Mouse (Mus musculus): ENCODE data around the gene Tmem202. TPM values are rescaled to one million over a fixed set of nuclear protein-coding genes. Genes with fewer than 3 reads are reported as not detected.

The Tmem202 gene
- 0.36 and 0.64 TPM in 2 replicates for polyA plus RNA-seq (2012; rRNA removed)

GRCm38 (mm10) chr9:59539441-59540137, at the start of gene Tmem202, which contains the start of gene Hexa:
Gene Tmem202 (minus strand): TSS chr9:59539847.
Gene Hexa (plus strand): TSS chr9:59539540.
- WGBS = under 1% methylated on average over 55 of the region's 55 CpGs
- TF ChIP-seq POLR2A (IDR thresholded peaks at IDR 0.05; ENCODE audit: borderline replicate concordance, extremely low read depth, low read depth, low read length) (peak; percentile 73), CTCF (IDR thresholded peaks at IDR 0.05; ENCODE audit: insufficient read depth, low read length) (no peak)
- DNase-seq = peak; percentile 78
- Histone ChIP-seq H3K4me3 (replicated peaks; ENCODE audit: extremely low read depth, low read depth, low read length) (peak within 1 kb of the TSS; percentile 84), H3K4me1 (ENCODE audit: control insufficient read depth, insufficient read depth, low read length) (peaks cover 14% of the 10 kb centered on the region; the same call in 1 of the 2 replicates)

GRCm38 (mm10) chr9:59588710-59589671, 49.3 kb upstream of the Tmem202 start:
- WGBS = 37% methylated on average over 12 of the region's 12 CpGs
- no peak overlapping the region for H3K4me3 ChIP-seq (replicated peaks; ENCODE audit: extremely low read depth, low read depth, low read length)
- TF ChIP-seq CTCF (IDR thresholded peaks at IDR 0.05; ENCODE audit: insufficient read depth, low read length) (no peak), POLR2A (IDR thresholded peaks at IDR 0.05; ENCODE audit: borderline replicate concordance, extremely low read depth, low read depth, low read length) (no peak)
- H3K4me1 ChIP-seq (ENCODE audit: control insufficient read depth, insufficient read depth, low read length) = no peaks in the 10 kb centered on the region
- no peak for DNase-seq

- DNase-seq = no peak
- no peaks in the 10 kb centered on the region for H3K4me1 ChIP-seq (ENCODE audit: control insufficient read depth, insufficient read depth, low read length)
- WGBS = 63% methylated on average over 5 of the region's 5 CpGs
- no peak for TF ChIP-seq CTCF (IDR thresholded peaks at IDR 0.05; ENCODE audit: insufficient read depth, low read length)
- TF ChIP-seq POLR2A (IDR thresholded peaks at IDR 0.05; ENCODE audit: borderline replicate concordance, extremely low read depth, low read depth, low read length) = no peak
- H3K4me3 ChIP-seq (replicated peaks; ENCODE audit: extremely low read depth, low read depth, low read length) = no peak overlapping the region
Measured at GRCm38 (mm10) chr9:59588252-59588651, 48.6 kb upstream of the Tmem202 start.

- TF ChIP-seq POLR2A (IDR thresholded peaks at IDR 0.05; ENCODE audit: borderline replicate concordance, extremely low read depth, low read depth, low read length) = no peak
- TF ChIP-seq CTCF (IDR thresholded peaks at IDR 0.05; ENCODE audit: insufficient read depth, low read length) = peak; percentile 75
Measured at GRCm38 (mm10) chr9:59584871-59585308, 45.2 kb upstream of the Tmem202 start.

GRCm38 (mm10) chr9:59578505-59578867, 38.8 kb upstream of the Tmem202 start:
- no peak overlapping the region for H3K4me3 ChIP-seq (replicated peaks; ENCODE audit: extremely low read depth, low read depth, low read length)
- 1% methylated on average over 20 of the region's 20 CpGs for WGBS
- TF ChIP-seq POLR2A (IDR thresholded peaks at IDR 0.05; ENCODE audit: borderline replicate concordance, extremely low read depth, low read depth, low read length) = no peak
- no peak for TF ChIP-seq CTCF (IDR thresholded peaks at IDR 0.05; ENCODE audit: insufficient read depth, low read length)

More at GRCm38 (mm10) chr9:59584871-59585308, 45.2 kb upstream of the Tmem202 start:
- Histone ChIP-seq H3K4me3 (replicated peaks; ENCODE audit: extremely low read depth, low read depth, low read length) (peak overlapping the region; percentile 21), H3K4me1 (ENCODE audit: control insufficient read depth, insufficient read depth, low read length) (no peaks in the 10 kb centered on the region)
- WGBS = 4% methylated on average over 13 of the region's 13 CpGs
- peak; percentile 49 for DNase-seq

GRCm38 (mm10) chr9:59577844-59578504, 38.3 kb upstream of the Tmem202 start, which contains the start of gene Celf6:
Gene Celf6 (plus strand): TSS chr9:59577917.
- Histone ChIP-seq H3K4me3 (replicated peaks; ENCODE audit: extremely low read depth, low read depth, low read length) (peak within 1 kb of the TSS; percentile 58), H3K4me1 (ENCODE audit: control insufficient read depth, insufficient read depth, low read length) (peaks cover 8% of the 10 kb centered on the region)
- TF ChIP-seq CTCF (IDR thresholded peaks at IDR 0.05; ENCODE audit: insufficient read depth, low read length) (no peak), POLR2A (IDR thresholded peaks at IDR 0.05; ENCODE audit: borderline replicate concordance, extremely low read depth, low read depth, low read length) (no peak)
- WGBS = 2% methylated on average over 58 of the region's 61 CpGs
- DNase-seq = peak; percentile 74

More at GRCm38 (mm10) chr9:59578505-59578867, 38.8 kb upstream of the Tmem202 start:
- H3K4me1 ChIP-seq (ENCODE audit: control insufficient read depth, insufficient read depth, low read length) = peaks cover 8% of the 10 kb centered on the region
- no peak for DNase-seq

- 9% methylated on average over 13 of the region's 13 CpGs for WGBS
- no peak for DNase-seq
- Histone ChIP-seq H3K4me3 (replicated peaks; ENCODE audit: extremely low read depth, low read depth, low read length) (peak overlapping the region; percentile 58), H3K4me1 (ENCODE audit: control insufficient read depth, insufficient read depth, low read length) (peaks cover 8% of the 10 kb centered on the region)
- TF ChIP-seq CTCF (IDR thresholded peaks at IDR 0.05; ENCODE audit: insufficient read depth, low read length) (no peak), POLR2A (IDR thresholded peaks at IDR 0.05; ENCODE audit: borderline replicate concordance, extremely low read depth, low read depth, low read length) (no peak)
Measured at GRCm38 (mm10) chr9:59577401-59577800, 37.8 kb upstream of the Tmem202 start.

GRCm38 (mm10) chr9:59571852-59572251, 32.2 kb upstream of the Tmem202 start:
- TF ChIP-seq CTCF (IDR thresholded peaks at IDR 0.05; ENCODE audit: insufficient read depth, low read length) (no peak), POLR2A (IDR thresholded peaks at IDR 0.05; ENCODE audit: borderline replicate concordance, extremely low read depth, low read depth, low read length) (no peak)
- DNase-seq = no peak
- H3K4me3 ChIP-seq (replicated peaks; ENCODE audit: extremely low read depth, low read depth, low read length) = no peak overlapping the region
- no peaks in the 10 kb centered on the region for H3K4me1 ChIP-seq (ENCODE audit: control insufficient read depth, insufficient read depth, low read length)
- 60% methylated on average over 2 of the region's 2 CpGs for WGBS

GRCm38 (mm10) chr9:59567111-59567510, 27.5 kb upstream of the Tmem202 start:
- DNase-seq = peak; percentile 44
- Histone ChIP-seq H3K4me3 (replicated peaks; ENCODE audit: extremely low read depth, low read depth, low read length) (no peak overlapping the region), H3K4me1 (ENCODE audit: control insufficient read depth, insufficient read depth, low read length) (no peaks in the 10 kb centered on the region)
- TF ChIP-seq CTCF (IDR thresholded peaks at IDR 0.05; ENCODE audit: insufficient read depth, low read length) (peak; percentile 83), POLR2A (IDR thresholded peaks at IDR 0.05; ENCODE audit: borderline replicate concordance, extremely low read depth, low read depth, low read length) (no peak)
- WGBS = 16% methylated on average over 6 of the region's 6 CpGs

All from lung, adult 2 months (tissue).